Mouse (Mus musculus) liver, adult 2 months (tissue): ENCODE results near the gene Mctp2. TPM values are rescaled to one million over a fixed set of nuclear protein-coding genes. Genes with fewer than 3 reads are reported as not detected.

Experiments
- DNase-seq: peaks from one replicate; pipeline ENCODE4 v3.0.0-alpha.2; 2011; ENCODE audit warnings: low read depth, low spot score; ENCODE audit errors: extremely low read depth
- H3K27ac ChIP-seq: fragments of 200-500 bp; replicated peaks from 2 replicates; pipeline ENCODE4 v1.5.1; 2012; ENCODE audit warnings: low read depth, mild to moderate bottlenecking, control low read depth, inconsistent platforms, low read length; ENCODE audit not compliant: insufficient read depth
- H3K27me3 ChIP-seq: fragments of 200-500 bp; 2 replicates; pipeline ENCODE4 v1.6.1; 2012; ENCODE audit warnings: mild to moderate bottlenecking, moderate library complexity, low read length, inconsistent platforms; ENCODE audit not compliant: control insufficient read depth, insufficient read depth
- H3K36me3 ChIP-seq: fragments of 200-500 bp; 2 replicates; pipeline ENCODE4 v1.6.1; 2012; ENCODE audit warnings: low read length, inconsistent platforms; ENCODE audit not compliant: control insufficient read depth, insufficient read depth
- H3K4me1 ChIP-seq: fragments of 200-500 bp; 2 replicates; pipeline ENCODE4 v1.6.1; 2011; ENCODE audit warnings: low read length; ENCODE audit not compliant: control insufficient read depth, insufficient read depth
- H3K4me3 ChIP-seq: fragments of 200-500 bp; 2 replicates; pipeline ENCODE4 v1.5.1; 2011; ENCODE audit warnings: low read depth, mild to moderate bottlenecking, control low read depth, low read length, moderate library complexity; ENCODE audit not compliant: insufficient read depth
- H3K79me2 ChIP-seq: fragments of 200-500 bp; 2 replicates; pipeline ENCODE4 v1.6.1; 2012; ENCODE audit warnings: inconsistent platforms, mild to moderate bottlenecking, low read length, moderate library complexity; ENCODE audit not compliant: control insufficient read depth, insufficient read depth
- H3K9ac ChIP-seq: fragments of 200-500 bp; 2 replicates; pipeline ENCODE4 v1.6.1; 2012; ENCODE audit warnings: low read depth, mild to moderate bottlenecking, control low read depth, inconsistent platforms, low read length
- CTCF ChIP-seq: fragments of 200-500 bp; IDR thresholded peaks from 2 replicates; pipeline ENCODE4 v1.5.1; 2011; ENCODE audit warnings: low read depth, low read length, control low read depth
- POLR2A ChIP-seq: fragments of 200-500 bp; IDR thresholded peaks from 2 replicates; pipeline ENCODE4 v1.6.1; 2011; ENCODE audit warnings: low read length, control low read depth; ENCODE audit not compliant: insufficient read depth; ENCODE audit errors: extremely low read depth
- WGBS: fragments of 180-500 bp; shearing (Covaris S2); methylation state at CpG from one replicate; pipeline ENCODE4 v1.1.7; 2018; 5-methylcytosine and 5-hydroxymethylcytosine counted together
- polyA plus RNA-seq: library from polyadenylated mRNA; depleted of rRNA; stranded (reverse); fragments of >200 nt; gene quantifications from 2 replicates; pipeline ENCODE4 v1.2.3, GENCODE M21; 2012
- total RNA-seq: library from RNA; depleted of rRNA; stranded (reverse); fragments of >200 nt; gene quantifications from 2 replicates; pipeline ENCODE4 v1.2.3, GENCODE M21; 2014

Gene Mctp2
- total and polyA plus RNA-seq, 2 experiments: 5.4 to 11.8 TPM

- Histone ChIP-seq H3K27ac (no peak overlapping the region), H3K4me1 (no peaks in the 10 kb centered on the region; the same call in 1 of the 2 replicates), H3K4me3 (no peak overlapping the region), H3K36me3 (peaks cover 2% of the 10 kb centered on the region; the same call in 1 of the 2 replicates), H3K27me3 (no peaks in the 10 kb centered on the region), H3K9ac (no peak overlapping the region), H3K79me2 (no peaks in the 10 kb centered on the region; the same call in 1 of the 2 replicates)
- no peak for DNase-seq
- TF ChIP-seq POLR2A (no peak), CTCF (no peak)
- WGBS: 94% methylated on average over 17 of the region's 17 CpGs
Observed at GRCm38 (mm10) chr7:72145726-72146520, 160.5 kb downstream of the Mctp2 start.

- TF ChIP-seq POLR2A: no peak
- no peak for TF ChIP-seq CTCF
- H3K4me1 ChIP-seq: no peaks in the 10 kb centered on the region; the same call in 1 of the 2 replicates
- H3K27me3 ChIP-seq: no peaks in the 10 kb centered on the region
- 98% methylated on average over 4 of the region's 4 CpGs for WGBS
- no peak for DNase-seq
- no peak overlapping the region for H3K4me3 ChIP-seq
- no peaks in the 10 kb centered on the region for H3K36me3 ChIP-seq
- H3K79me2 ChIP-seq: no peaks in the 10 kb centered on the region
- H3K27ac ChIP-seq: no peak overlapping the region
- H3K9ac ChIP-seq: no peak overlapping the region
Observed at GRCm38 (mm10) chr7:72138701-72139100, 167.7 kb downstream of the Mctp2 start.

GRCm38 (mm10) chr7:72120986-72121385 is 185.4 kb downstream of the Mctp2 start:
- no peak overlapping the region for H3K27ac ChIP-seq
- no peak overlapping the region for H3K4me3 ChIP-seq
- WGBS: 92% methylated on average over 7 of the region's 7 CpGs
- no peaks in the 10 kb centered on the region for H3K27me3 ChIP-seq
- H3K4me1 ChIP-seq: peaks cover 2% of the 10 kb centered on the region
- peaks cover 12% of the 10 kb centered on the region for H3K36me3 ChIP-seq
- no peaks in the 10 kb centered on the region for H3K79me2 ChIP-seq
- DNase-seq: no peak
- H3K9ac ChIP-seq: no peak overlapping the region
- TF ChIP-seq POLR2A: no peak
- no peak for TF ChIP-seq CTCF

GRCm38 (mm10) chr7:72119713-72120112 is 186.7 kb downstream of the Mctp2 start:
- 89% methylated on average over 3 of the region's 3 CpGs for WGBS
- Histone ChIP-seq H3K36me3 (peaks cover 10% of the 10 kb centered on the region), H3K27ac (no peak overlapping the region), H3K27me3 (no peaks in the 10 kb centered on the region), H3K9ac (no peak overlapping the region), H3K79me2 (no peaks in the 10 kb centered on the region), H3K4me3 (no peak overlapping the region), H3K4me1 (peaks cover 2% of the 10 kb centered on the region)
- no peak for DNase-seq
- no peak for TF ChIP-seq CTCF
- TF ChIP-seq POLR2A: no peak

GRCm38 (mm10) chr7:72117376-72118077 is 188.9 kb downstream of the Mctp2 start:
- no peak for TF ChIP-seq CTCF
- TF ChIP-seq POLR2A: no peak
- peaks cover 8% of the 10 kb centered on the region for H3K36me3 ChIP-seq
- DNase-seq: no peak
- no peak overlapping the region for H3K27ac ChIP-seq
- 84% methylated on average over 4 of the region's 4 CpGs for WGBS
- peaks cover 2% of the 10 kb centered on the region for H3K4me1 ChIP-seq
- H3K4me3 ChIP-seq: no peak overlapping the region
- H3K27me3 ChIP-seq: no peaks in the 10 kb centered on the region
- H3K79me2 ChIP-seq: no peaks in the 10 kb centered on the region
- H3K9ac ChIP-seq: no peak overlapping the region
